Mouse (Mus musculus): ENCODE data around the gene Fam90a1b. TPM values are rescaled to one million over a fixed set of nuclear protein-coding genes. Genes with fewer than 3 reads are reported as not detected.

Fam90a1b gene
- not detected in 2 replicates for polyA plus RNA-seq (2012; rRNA removed; ENCODE audit: low replicate concordance)

GRCm38 (mm10) chrX:94366670-94367241, at the start of gene Fam90a1b, which contains the start of gene Apoo:
Fam90a1b (minus strand) TSS chrX:94366777.
Apoo (plus strand) TSS chrX:94367117.

Other genes starting within 250 kb of the Fam90a1b start
- 4.0 and 11.7 TPM in 2 replicates for gene Zfx, start 243.1 kb downstream of the Fam90a1b start, polyA plus RNA-seq (2012; rRNA removed; ENCODE audit: low replicate concordance)
- gene Eif2s3x, start 153.9 kb downstream of the Fam90a1b start, polyA plus RNA-seq (2012; rRNA removed; ENCODE audit: low replicate concordance) = 41.1 and 76.8 TPM in 2 replicates
- gene Klhl15, start 132.2 kb downstream of the Fam90a1b start, polyA plus RNA-seq (2012; rRNA removed; ENCODE audit: low replicate concordance) = 4.1 and 14.9 TPM in 2 replicates
- 4.7 and 15.5 TPM in 2 replicates for gene Apoo, start 340 bp upstream of the Fam90a1b start, polyA plus RNA-seq (2012; rRNA removed; ENCODE audit: low replicate concordance)
- gene Maged1, start 175.4 kb upstream of the Fam90a1b start, polyA plus RNA-seq (2012; rRNA removed; ENCODE audit: low replicate concordance) = 223 and 245 TPM in 2 replicates